Mouse (Mus musculus) kidney, embryonic 14.5 days (tissue): Measurements from ENCODE around the gene Tbx10. TPM values are rescaled to one million over a fixed set of nuclear protein-coding genes. Genes with fewer than 3 reads are reported as not detected.

ENCODE experiments used
- ATAC-seq: fragments of 200-750 bp; cut with Nextera tagmentation; 2 replicates; pipeline ENCODE4 v1.8.0; 2017; ENCODE audit warnings: moderate number of reproducible peaks, mild to moderate bottlenecking, moderate TSS enrichment, moderate library complexity; ENCODE audit not compliant: low FRiP score, low TSS enrichment
- H3K27ac ChIP-seq: fragments of 300-500 bp; sonication (generic); 2 replicates; pipeline ENCODE4 v1.5.1; 2014; ENCODE audit warnings: low read depth, mild to moderate bottlenecking, low read length, moderate library complexity, mixed read lengths
- H3K27me3 ChIP-seq: fragments of 300-500 bp; sonication (generic); 2 replicates; pipeline ENCODE4 v1.6.1; 2014; ENCODE audit warnings: mild to moderate bottlenecking, low read length; ENCODE audit not compliant: control insufficient read depth, insufficient read depth
- H3K36me3 ChIP-seq: fragments of 300-500 bp; sonication (generic); 2 replicates; pipeline ENCODE4 v1.6.1; 2014; ENCODE audit warnings: low read length, mixed read lengths; ENCODE audit not compliant: control insufficient read depth, insufficient read depth
- H3K4me1 ChIP-seq: fragments of 300-500 bp; sonication (generic); 2 replicates; pipeline ENCODE4 v1.6.1; 2014; ENCODE audit warnings: low read length, mixed read lengths; ENCODE audit not compliant: control insufficient read depth, insufficient read depth
- H3K4me2 ChIP-seq: fragments of 300-500 bp; sonication (generic); replicated peaks from 2 replicates; pipeline ENCODE4 v1.6.1; 2014; ENCODE audit warnings: low read depth, mild to moderate bottlenecking, low read length
- H3K4me3 ChIP-seq: fragments of 300-500 bp; sonication (generic); 2 replicates; pipeline ENCODE4 v1.5.1; 2014; ENCODE audit warnings: mild to moderate bottlenecking, low read length
- H3K9ac ChIP-seq: fragments of 300-500 bp; sonication (generic); 2 replicates; pipeline ENCODE4 v1.6.1; 2014; ENCODE audit warnings: low read depth, mild to moderate bottlenecking, low read length, moderate library complexity
- H3K9me3 ChIP-seq: fragments of 300-500 bp; sonication (generic); 2 replicates; pipeline ENCODE4 v1.6.1; 2016; ENCODE audit warnings: low read length; ENCODE audit not compliant: control insufficient read depth
- WGBS: fragments of 180-500 bp; shearing (Covaris S2); extraction: QIAGEN DNeasy Blood & Tissue Kit; methylation state at CpG from one replicate; pipeline ENCODE4 v1.1.7; 2014; 5-methylcytosine and 5-hydroxymethylcytosine counted together
- polyA plus RNA-seq: library from polyadenylated mRNA; unstranded; fragments of >200 nt; fragmentation: Nextera tagmentation; extraction: Ambion mirVana; gene quantifications from 2 replicates; pipeline ENCODE4 v1.2.1, GENCODE M21; 2014

The Tbx10 gene
- polyA plus RNA-seq, result 0.74 and 1.1 TPM in 2 replicates

DNA sequence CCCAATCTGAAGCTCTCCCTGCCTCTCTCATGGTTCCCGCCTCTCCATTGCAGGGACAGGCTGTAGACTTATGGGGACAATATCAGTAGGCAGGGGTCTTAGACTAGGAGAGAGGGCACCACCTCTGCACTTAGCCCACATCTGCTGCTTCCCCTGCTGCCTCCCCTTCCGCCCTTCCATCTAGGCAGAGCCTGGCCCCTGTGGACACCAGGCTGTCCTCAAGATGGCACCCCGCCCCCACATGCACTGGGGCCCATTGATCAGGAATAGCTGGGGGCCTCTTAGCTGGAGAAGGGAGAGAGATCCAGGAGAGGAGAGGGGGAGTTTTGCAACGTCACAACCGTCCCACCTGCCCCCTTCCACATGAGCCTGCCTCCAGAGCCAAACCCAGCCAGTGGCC is at the start of gene Tbx10:
TSS of gene Tbx10 (plus strand) at position 337 of the 400 bp plus-strand sequence.
- 35% methylated on average over 5 of the region's 5 CpGs for WGBS

DNA sequence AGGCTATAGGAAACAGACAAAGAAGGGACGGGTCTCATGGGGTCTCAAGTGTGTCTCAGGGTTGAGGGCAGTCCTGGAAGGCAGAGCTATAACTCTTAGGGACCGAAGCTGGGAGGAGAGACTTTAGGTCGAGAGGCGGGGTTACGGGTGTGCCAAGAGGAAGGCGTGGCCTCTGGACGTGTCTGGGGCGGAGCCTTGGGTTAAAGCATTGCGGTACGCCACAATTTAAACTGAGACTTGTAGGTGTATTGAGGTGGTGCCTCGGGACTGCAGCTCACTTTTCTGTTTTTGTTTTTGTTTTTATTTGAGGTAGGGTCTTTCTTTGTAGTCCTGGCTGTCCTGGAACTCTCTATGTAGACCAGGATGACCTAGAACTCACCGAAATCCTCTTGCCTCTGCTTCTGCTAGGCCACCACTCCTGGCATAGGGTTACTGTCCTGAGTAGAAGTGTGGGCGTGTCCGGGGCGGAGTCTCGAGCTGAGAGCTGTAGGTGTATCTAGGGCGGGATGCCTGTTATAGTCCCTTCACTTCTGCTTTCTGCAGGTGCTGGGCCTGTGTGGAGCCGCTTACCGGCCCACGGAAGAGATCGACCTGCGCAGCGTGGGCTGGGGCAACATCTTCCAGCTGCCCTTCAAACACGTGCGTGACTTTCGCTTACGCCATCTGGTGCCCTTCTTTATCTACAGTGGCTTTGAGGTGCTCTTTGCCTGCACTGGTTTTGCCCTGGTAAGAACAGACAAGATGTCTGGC is 49.4 kb upstream of the Tbx10 start:
- 0 out of 2 replicates have a peak, but pooled peaks have one; percentile 28 for ATAC-seq
- no peaks in the 10 kb centered on the region for H3K27me3 ChIP-seq
- H3K36me3 ChIP-seq, result no peaks in the 10 kb centered on the region
- no peaks in the 10 kb centered on the region for H3K4me1 ChIP-seq
- no peak overlapping the region for H3K27ac ChIP-seq
- H3K4me2 ChIP-seq, result peak overlapping the region; percentile 25
- no peak overlapping the region for H3K9ac ChIP-seq
- no peaks in the 10 kb centered on the region for H3K9me3 ChIP-seq
- WGBS, result 23% methylated on average over 27 of the region's 27 CpGs
- H3K4me3 ChIP-seq, result no peak overlapping the region

More for the DNA sequence above, at the start of gene Tbx10:
- Histone ChIP-seq H3K27ac (no peak within 1 kb of the TSS), H3K27me3 (no peaks in the 10 kb centered on the region), H3K36me3 (no peaks in the 10 kb centered on the region), H3K9ac (no peak within 1 kb of the TSS), H3K4me2 (no peak within 1 kb of the TSS), H3K9me3 (0 out of 2 replicates have a peak, but pooled peaks cover 3% of the 10 kb centered on the region), H3K4me3 (no peak within 1 kb of the TSS), H3K4me1 (peaks cover 17% of the 10 kb centered on the region)
- ATAC-seq, result no peak

DNA sequence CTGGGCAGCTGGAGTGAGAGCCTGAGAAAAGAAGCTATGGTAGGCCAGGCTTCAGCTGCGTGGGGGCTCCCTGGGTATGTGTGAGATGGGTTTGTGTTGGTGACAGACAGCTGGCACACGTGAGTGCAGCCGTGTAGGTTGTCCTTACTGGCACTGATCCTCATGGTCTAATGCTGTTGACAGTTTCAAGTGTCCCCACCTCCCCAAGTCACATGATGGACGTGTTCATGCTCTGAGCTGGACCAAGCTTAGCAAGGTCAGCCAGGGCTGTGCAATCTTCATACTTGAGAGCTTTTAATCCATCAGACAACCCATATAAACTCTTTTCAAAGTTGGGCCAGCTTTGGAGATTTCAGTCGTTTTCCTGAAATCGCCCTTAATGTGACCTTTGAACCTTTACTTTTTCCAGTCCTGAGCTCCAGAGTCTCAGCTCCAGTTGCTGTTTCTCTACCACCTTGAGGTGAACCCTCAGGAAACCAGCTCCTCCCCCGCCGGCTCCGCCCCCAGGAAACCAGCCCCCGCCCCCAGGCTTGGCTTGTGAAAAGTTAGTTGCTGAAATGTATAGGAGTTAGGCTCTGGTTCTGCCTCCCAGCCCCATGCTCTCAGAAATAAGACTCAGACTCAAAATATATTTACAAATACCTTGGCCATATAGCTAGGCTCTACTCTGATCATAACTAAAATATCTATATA is 46.5 kb upstream of the Tbx10 start:
- Histone ChIP-seq H3K9me3 (no peaks in the 10 kb centered on the region), H3K9ac (no peak overlapping the region), H3K4me1 (no peaks in the 10 kb centered on the region), H3K27me3 (no peaks in the 10 kb centered on the region), H3K4me3 (no peak overlapping the region), H3K27ac (no peak overlapping the region), H3K4me2 (no peak overlapping the region), H3K36me3 (no peaks in the 10 kb centered on the region)
- ATAC-seq, result peak; percentile 32; the same call in 1 of the 2 replicates
- WGBS, result 27% methylated on average over 10 of the region's 10 CpGs

GRCm38 (mm10) chr19:3946715-3947114 is 45.8 kb upstream of the Tbx10 start:
- no peak overlapping the region for H3K4me3 ChIP-seq
- no peaks in the 10 kb centered on the region for H3K9me3 ChIP-seq
- WGBS, result 17% methylated on average over 2 of the region's 2 CpGs
- H3K4me1 ChIP-seq, result no peaks in the 10 kb centered on the region
- H3K4me2 ChIP-seq, result no peak overlapping the region
- H3K27ac ChIP-seq, result no peak overlapping the region
- H3K9ac ChIP-seq, result no peak overlapping the region
- ATAC-seq, result 0 out of 2 replicates have a peak, but pooled peaks have one; percentile 61
- no peaks in the 10 kb centered on the region for H3K27me3 ChIP-seq
- no peaks in the 10 kb centered on the region for H3K36me3 ChIP-seq

GRCm38 (mm10) chr19:3947813-3948212 is 44.7 kb upstream of the Tbx10 start:
- H3K4me2 ChIP-seq, result no peak overlapping the region
- no peak overlapping the region for H3K27ac ChIP-seq
- WGBS, result 74% methylated on average over 3 of the region's 3 CpGs
- no peak for ATAC-seq
- H3K9me3 ChIP-seq, result no peaks in the 10 kb centered on the region
- H3K9ac ChIP-seq, result no peak overlapping the region
- no peak overlapping the region for H3K4me3 ChIP-seq
- no peaks in the 10 kb centered on the region for H3K36me3 ChIP-seq
- no peaks in the 10 kb centered on the region for H3K4me1 ChIP-seq
- H3K27me3 ChIP-seq, result no peaks in the 10 kb centered on the region

DNA sequence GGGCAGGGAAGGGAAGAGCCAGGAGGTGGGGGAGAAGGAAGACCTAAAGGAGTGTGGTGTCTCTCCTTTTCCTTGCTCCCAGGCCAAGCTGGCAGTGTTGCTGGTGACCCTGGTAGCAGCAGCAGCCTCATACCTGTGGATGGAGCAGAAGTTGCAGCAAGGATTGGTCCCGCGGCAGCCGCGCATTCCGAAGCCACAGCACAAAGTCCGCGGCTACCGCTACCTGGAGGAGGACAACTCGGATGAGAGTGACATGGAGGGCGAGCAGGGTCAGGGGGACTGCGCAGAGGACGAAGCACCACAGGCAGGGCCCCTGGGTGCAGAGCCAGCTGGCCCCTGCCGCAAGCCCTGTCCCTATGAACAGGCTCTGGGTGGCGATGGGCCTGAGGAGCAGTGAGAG is 44.0 kb upstream of the Tbx10 start:
- Histone ChIP-seq H3K9ac (no peak overlapping the region), H3K4me3 (no peak overlapping the region), H3K4me1 (no peaks in the 10 kb centered on the region), H3K9me3 (no peaks in the 10 kb centered on the region), H3K27ac (no peak overlapping the region), H3K27me3 (no peaks in the 10 kb centered on the region), H3K4me2 (no peak overlapping the region), H3K36me3 (no peaks in the 10 kb centered on the region)
- WGBS, result 68% methylated on average over 14 of the region's 14 CpGs
- ATAC-seq, result no peak

DNA sequence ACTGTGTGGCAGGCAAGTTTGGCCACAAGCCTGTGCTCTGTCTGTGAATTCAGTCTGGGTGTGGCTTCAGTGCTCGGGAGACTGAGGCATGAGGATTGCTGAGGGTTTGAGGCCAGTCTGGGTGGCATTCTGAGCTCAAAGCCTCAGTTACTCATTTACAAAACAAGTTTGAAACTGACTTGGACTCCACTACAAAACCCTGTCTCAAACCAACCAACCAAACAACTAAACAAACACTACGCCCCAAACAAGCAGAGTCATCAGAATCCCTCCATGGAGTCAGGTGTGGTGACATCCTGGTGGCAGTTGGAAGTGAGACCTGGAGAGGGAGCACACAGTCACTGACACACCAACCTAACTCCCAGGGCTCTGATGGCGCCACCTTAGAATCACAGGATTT is 42.2 kb upstream of the Tbx10 start:
- Histone ChIP-seq H3K4me1 (no peaks in the 10 kb centered on the region), H3K9me3 (no peaks in the 10 kb centered on the region), H3K4me2 (no peak overlapping the region), H3K9ac (no peak overlapping the region), H3K36me3 (no peaks in the 10 kb centered on the region), H3K27me3 (no peaks in the 10 kb centered on the region), H3K27ac (no peak overlapping the region), H3K4me3 (no peak overlapping the region)
- 74% methylated on average over 3 of the region's 3 CpGs for WGBS
- ATAC-seq, result no peak

DNA sequence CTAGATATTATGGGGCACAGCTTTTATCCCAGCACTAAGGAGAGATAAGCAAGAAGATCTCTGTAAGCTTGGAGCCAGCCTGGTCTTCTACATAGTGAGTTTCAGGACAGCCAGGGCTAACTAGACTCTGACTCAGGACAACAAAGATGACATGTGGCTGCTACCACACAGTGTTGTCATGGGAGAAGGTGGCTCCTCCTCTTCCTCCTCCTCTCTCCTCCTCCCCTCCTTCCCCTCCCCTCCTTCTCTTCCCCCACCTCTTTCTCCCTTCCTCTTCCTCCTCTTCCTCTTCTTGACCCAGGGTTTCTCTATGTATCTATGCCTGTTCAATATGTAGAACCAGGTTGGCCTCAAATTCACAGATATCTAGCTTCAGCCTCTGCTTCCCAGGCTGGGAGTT is 41.1 kb upstream of the Tbx10 start:
- no peak overlapping the region for H3K27ac ChIP-seq
- H3K4me2 ChIP-seq, result no peak overlapping the region
- no peaks in the 10 kb centered on the region for H3K9me3 ChIP-seq
- no peaks in the 10 kb centered on the region for H3K4me1 ChIP-seq
- no peaks in the 10 kb centered on the region for H3K27me3 ChIP-seq
- H3K36me3 ChIP-seq, result no peaks in the 10 kb centered on the region
- no peak for ATAC-seq
- H3K4me3 ChIP-seq, result no peak overlapping the region
- no peak overlapping the region for H3K9ac ChIP-seq

DNA sequence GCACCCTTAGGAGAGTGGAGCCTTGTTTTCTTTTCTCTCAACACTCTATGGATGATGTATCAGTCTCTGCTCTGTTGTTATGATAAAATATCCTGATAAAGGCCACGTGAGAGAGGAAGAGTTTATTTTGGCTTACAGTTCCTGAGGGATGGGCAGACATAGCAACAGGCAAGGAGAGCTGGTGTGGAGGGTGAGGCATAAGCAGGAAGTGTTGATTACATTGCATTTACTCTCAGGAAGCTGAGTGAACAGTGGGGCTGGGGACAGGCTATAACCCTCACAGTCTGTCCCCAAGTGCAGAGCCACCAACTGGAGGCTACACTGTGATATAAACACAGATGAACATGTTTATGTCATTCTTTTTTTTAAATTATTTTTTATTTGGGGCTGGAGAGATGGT is 40.5 kb upstream of the Tbx10 start:
- no peak for ATAC-seq
- H3K4me2 ChIP-seq, result no peak overlapping the region
- no peak overlapping the region for H3K27ac ChIP-seq
- no peaks in the 10 kb centered on the region for H3K4me1 ChIP-seq
- H3K4me3 ChIP-seq, result no peak overlapping the region
- no peaks in the 10 kb centered on the region for H3K27me3 ChIP-seq
- H3K9me3 ChIP-seq, result no peaks in the 10 kb centered on the region
- 46% methylated on average over 1 of the region's 1 CpGs for WGBS
- no peaks in the 10 kb centered on the region for H3K36me3 ChIP-seq
- no peak overlapping the region for H3K9ac ChIP-seq
